Mouse (Mus musculus): Measurements from ENCODE around the gene Gpr62. TPM values are rescaled to one million over a fixed set of nuclear protein-coding genes. Genes with fewer than 3 reads are reported as not detected.

Gpr62 gene
- polyA plus RNA-seq, 1 experiment, result 22.5 TPM

- no peak for TF ChIP-seq POLR2A (IDR thresholded peaks at IDR 0.05; ENCODE audit: control insufficient read depth, low read depth, low read length)
- TF ChIP-seq CTCF (IDR thresholded peaks at IDR 0.05; ENCODE audit: control insufficient read depth, insufficient read depth, insufficient replicate concordance, low read depth, low read length), result no peak
- H3K4me3 ChIP-seq (ENCODE audit: control insufficient read depth, low read depth, low read length), result no peak overlapping the region
- no peaks in the 10 kb centered on the region for H3K27me3 ChIP-seq (ENCODE audit: control insufficient read depth, insufficient read depth, low read length)
- H3K4me1 ChIP-seq (ENCODE audit: control insufficient read depth, insufficient read depth, low read length), result peaks cover 39% of the 10 kb centered on the region
- H3K36me3 ChIP-seq (ENCODE audit: control insufficient read depth, insufficient read depth, low read length), result no peaks in the 10 kb centered on the region; the same call in 1 of the 2 replicates
- H3K27ac ChIP-seq (ENCODE audit: control insufficient read depth, insufficient read depth, low read depth, low read length), result no peak overlapping the region
Observed at GRCm38 (mm10) chr9:106450661-106451060, 15.1 kb downstream of the Gpr62 start.

- Histone ChIP-seq H3K27me3 (ENCODE audit: control insufficient read depth, insufficient read depth, low read length) (no peaks in the 10 kb centered on the region), H3K4me1 (ENCODE audit: control insufficient read depth, insufficient read depth, low read length) (peaks cover 34% of the 10 kb centered on the region), H3K4me3 (ENCODE audit: control insufficient read depth, low read depth, low read length) (no peak overlapping the region), H3K27ac (ENCODE audit: control insufficient read depth, insufficient read depth, low read depth, low read length) (no peak overlapping the region), H3K36me3 (ENCODE audit: control insufficient read depth, insufficient read depth, low read length) (no peaks in the 10 kb centered on the region; the same call in 1 of the 2 replicates)
- no peak for TF ChIP-seq POLR2A (IDR thresholded peaks at IDR 0.05; ENCODE audit: control insufficient read depth, low read depth, low read length)
- no peak for TF ChIP-seq CTCF (IDR thresholded peaks at IDR 0.05; ENCODE audit: control insufficient read depth, insufficient read depth, insufficient replicate concordance, low read depth, low read length)
Observed at GRCm38 (mm10) chr9:106449947-106450346, 15.8 kb downstream of the Gpr62 start.

GRCm38 (mm10) chr9:106448498-106449031, 17.2 kb downstream of the Gpr62 start:
- Histone ChIP-seq H3K4me3 (ENCODE audit: control insufficient read depth, low read depth, low read length) (peak overlapping the region; percentile 79), H3K4me1 (ENCODE audit: control insufficient read depth, insufficient read depth, low read length) (peaks cover 25% of the 10 kb centered on the region), H3K27me3 (ENCODE audit: control insufficient read depth, insufficient read depth, low read length) (no peaks in the 10 kb centered on the region), H3K27ac (ENCODE audit: control insufficient read depth, insufficient read depth, low read depth, low read length) (peak overlapping the region; percentile 69), H3K36me3 (ENCODE audit: control insufficient read depth, insufficient read depth, low read length) (no peaks in the 10 kb centered on the region; the same call in 1 of the 2 replicates)
- TF ChIP-seq CTCF (IDR thresholded peaks at IDR 0.05; ENCODE audit: control insufficient read depth, insufficient read depth, insufficient replicate concordance, low read depth, low read length) (peak; percentile 52; the same call in 1 of the 2 replicates), POLR2A (IDR thresholded peaks at IDR 0.05; ENCODE audit: control insufficient read depth, low read depth, low read length) (peak; percentile 41; the same call in 1 of the 2 replicates)

GRCm38 (mm10) chr9:106447951-106448350, 17.8 kb downstream of the Gpr62 start:
- TF ChIP-seq POLR2A (IDR thresholded peaks at IDR 0.05; ENCODE audit: control insufficient read depth, low read depth, low read length) (no peak), CTCF (IDR thresholded peaks at IDR 0.05; ENCODE audit: control insufficient read depth, insufficient read depth, insufficient replicate concordance, low read depth, low read length) (no peak)
- Histone ChIP-seq H3K36me3 (ENCODE audit: control insufficient read depth, insufficient read depth, low read length) (no peaks in the 10 kb centered on the region; the same call in 1 of the 2 replicates), H3K27ac (ENCODE audit: control insufficient read depth, insufficient read depth, low read depth, low read length) (peak overlapping the region; percentile 65), H3K4me1 (ENCODE audit: control insufficient read depth, insufficient read depth, low read length) (peaks cover 25% of the 10 kb centered on the region), H3K4me3 (ENCODE audit: control insufficient read depth, low read depth, low read length) (peak overlapping the region; percentile 89), H3K27me3 (ENCODE audit: control insufficient read depth, insufficient read depth, low read length) (no peaks in the 10 kb centered on the region)

- H3K4me3 ChIP-seq (ENCODE audit: control insufficient read depth, low read depth, low read length), result peak within 1 kb of the TSS; percentile 89
- peak within 1 kb of the TSS; percentile 85 for H3K27ac ChIP-seq (ENCODE audit: control insufficient read depth, insufficient read depth, low read depth, low read length)
- H3K36me3 ChIP-seq (ENCODE audit: control insufficient read depth, insufficient read depth, low read length), result no peaks in the 10 kb centered on the region; the same call in 1 of the 2 replicates
- H3K27me3 ChIP-seq (ENCODE audit: control insufficient read depth, insufficient read depth, low read length), result no peaks in the 10 kb centered on the region
- TF ChIP-seq CTCF (IDR thresholded peaks at IDR 0.05; ENCODE audit: control insufficient read depth, insufficient read depth, insufficient replicate concordance, low read depth, low read length) (peak; percentile 35; the same call in 1 of the 2 replicates), POLR2A (IDR thresholded peaks at IDR 0.05; ENCODE audit: control insufficient read depth, low read depth, low read length) (peak; percentile 85)
- peaks cover 20% of the 10 kb centered on the region for H3K4me1 ChIP-seq (ENCODE audit: control insufficient read depth, insufficient read depth, low read length)
Observed at GRCm38 (mm10) chr9:106447348-106447747, 18.4 kb downstream of the Gpr62 start, which contains the start of the genes Abhd14b and Abhd14a. TSS of gene Abhd14b (plus strand) at chr9:106447459. TSS of gene Abhd14a (minus strand) at chr9:106447678.

- Histone ChIP-seq H3K4me3 (ENCODE audit: control insufficient read depth, low read depth, low read length) (no peak overlapping the region), H3K27ac (ENCODE audit: control insufficient read depth, insufficient read depth, low read depth, low read length) (no peak overlapping the region; the same call in 1 of the 2 replicates), H3K4me1 (ENCODE audit: control insufficient read depth, insufficient read depth, low read length) (peaks cover 18% of the 10 kb centered on the region), H3K27me3 (ENCODE audit: control insufficient read depth, insufficient read depth, low read length) (no peaks in the 10 kb centered on the region), H3K36me3 (ENCODE audit: control insufficient read depth, insufficient read depth, low read length) (no peaks in the 10 kb centered on the region; the same call in none of the 2 replicates)
- no peak for TF ChIP-seq POLR2A (IDR thresholded peaks at IDR 0.05; ENCODE audit: control insufficient read depth, low read depth, low read length)
- TF ChIP-seq CTCF (IDR thresholded peaks at IDR 0.05; ENCODE audit: control insufficient read depth, insufficient read depth, insufficient replicate concordance, low read depth, low read length), result no peak
Observed at GRCm38 (mm10) chr9:106444836-106445235, 20.9 kb downstream of the Gpr62 start.

GRCm38 (mm10) chr9:106442680-106443079, 23.1 kb downstream of the Gpr62 start:
- Histone ChIP-seq H3K36me3 (ENCODE audit: control insufficient read depth, insufficient read depth, low read length) (no peaks in the 10 kb centered on the region; the same call in none of the 2 replicates), H3K4me1 (ENCODE audit: control insufficient read depth, insufficient read depth, low read length) (peaks cover 19% of the 10 kb centered on the region), H3K27ac (ENCODE audit: control insufficient read depth, insufficient read depth, low read depth, low read length) (no peak overlapping the region), H3K27me3 (ENCODE audit: control insufficient read depth, insufficient read depth, low read length) (no peaks in the 10 kb centered on the region), H3K4me3 (ENCODE audit: control insufficient read depth, low read depth, low read length) (no peak overlapping the region)
- TF ChIP-seq CTCF (IDR thresholded peaks at IDR 0.05; ENCODE audit: control insufficient read depth, insufficient read depth, insufficient replicate concordance, low read depth, low read length) (no peak), POLR2A (IDR thresholded peaks at IDR 0.05; ENCODE audit: control insufficient read depth, low read depth, low read length) (no peak)
